Mouse (Mus musculus) cortical plate, adult 2 months (tissue): ENCODE results near the gene Clasp2. TPM values are rescaled to one million over a fixed set of nuclear protein-coding genes. Genes with fewer than 3 reads are reported as not detected.
A peak's percentile ranks its signal among the peaks of the same experiment; 100 is the strongest.

ENCODE experiments used
- H3K27ac ChIP-seq: fragments of 200-500 bp; 2 replicates; pipeline ENCODE4 v1.5.1; 2012; ENCODE audit warnings: low read length, control low read depth, inconsistent platforms; ENCODE audit not compliant: insufficient read depth
- H3K4me1 ChIP-seq: fragments of 200-500 bp; 2 replicates; pipeline ENCODE4 v1.6.1; 2011; ENCODE audit warnings: low read length; ENCODE audit not compliant: control insufficient read depth, insufficient read depth
- H3K4me3 ChIP-seq: fragments of 200-500 bp; 2 replicates; pipeline ENCODE4 v1.5.1; 2011; ENCODE audit warnings: mild to moderate bottlenecking, low read length, control low read depth; ENCODE audit not compliant: insufficient read depth
- CTCF ChIP-seq: fragments of 200-500 bp; IDR thresholded peaks from 2 replicates; pipeline ENCODE4 v1.5.1; 2011; ENCODE audit warnings: mild to moderate bottlenecking, control low read depth, low read length; ENCODE audit not compliant: insufficient read depth; ENCODE audit errors: extremely low read depth
- POLR2A ChIP-seq: fragments of 200-500 bp; IDR thresholded peaks from 2 replicates; pipeline ENCODE4 v1.6.1; 2011; ENCODE audit warnings: mild to moderate bottlenecking, low read length, control low read depth; ENCODE audit not compliant: insufficient read depth; ENCODE audit errors: extremely low read depth
- polyA plus RNA-seq: library from polyadenylated mRNA; depleted of rRNA; stranded (reverse); fragments of >200 nt; gene quantifications from 2 replicates; pipeline ENCODE4 v1.2.3, GENCODE M21; 2012

Gene Clasp2
- polyA plus RNA-seq, 1 experiment = 124 TPM

DNA sequence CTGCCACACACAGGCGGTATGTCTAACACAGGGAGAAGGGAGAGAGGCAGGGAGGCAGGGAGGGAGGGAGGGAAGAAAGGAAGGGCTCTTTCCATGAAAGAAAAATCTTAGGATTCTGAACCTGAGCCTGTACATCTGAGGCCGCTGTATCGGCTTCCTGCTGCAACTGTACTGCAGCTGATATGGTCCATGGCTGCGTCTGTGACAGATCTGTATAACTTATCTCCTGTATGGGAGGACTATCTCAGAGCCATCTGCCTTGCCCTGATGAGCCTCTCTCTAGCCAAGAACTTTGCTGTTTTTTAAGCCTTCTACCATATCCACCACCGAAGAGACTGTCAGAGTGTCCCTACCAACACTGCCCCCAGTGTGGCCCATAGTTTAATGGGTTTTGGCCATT lies 174.5 kb downstream of the Clasp2 start:
- TF ChIP-seq POLR2A (no peak), CTCF (no peak)
- no peak overlapping the region for H3K27ac ChIP-seq
- H3K4me1 ChIP-seq = no peaks in the 10 kb centered on the region
- no peak overlapping the region for H3K4me3 ChIP-seq

DNA sequence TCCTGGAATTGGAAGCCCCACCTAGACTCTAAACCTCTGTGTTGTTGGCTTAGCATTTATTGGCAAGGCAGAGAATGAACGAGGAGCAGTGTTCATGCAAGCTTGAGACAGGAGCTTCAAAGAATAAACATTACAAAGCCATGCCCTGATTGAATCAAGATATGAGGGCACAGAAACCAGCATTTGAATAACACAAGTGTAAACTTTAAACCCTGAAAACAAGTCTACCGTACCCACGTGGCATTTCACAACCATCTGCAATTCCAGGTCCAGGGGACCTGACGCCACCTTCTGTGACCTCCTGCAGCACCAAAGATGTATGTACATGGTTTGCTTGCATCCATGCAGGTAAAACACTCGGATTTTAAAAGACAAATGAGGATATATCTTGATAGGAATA lies 181.4 kb downstream of the Clasp2 start:
- TF ChIP-seq CTCF = no peak
- no peak for TF ChIP-seq POLR2A
- H3K4me3 ChIP-seq = no peak overlapping the region
- H3K27ac ChIP-seq = no peak overlapping the region
- no peaks in the 10 kb centered on the region for H3K4me1 ChIP-seq

DNA sequence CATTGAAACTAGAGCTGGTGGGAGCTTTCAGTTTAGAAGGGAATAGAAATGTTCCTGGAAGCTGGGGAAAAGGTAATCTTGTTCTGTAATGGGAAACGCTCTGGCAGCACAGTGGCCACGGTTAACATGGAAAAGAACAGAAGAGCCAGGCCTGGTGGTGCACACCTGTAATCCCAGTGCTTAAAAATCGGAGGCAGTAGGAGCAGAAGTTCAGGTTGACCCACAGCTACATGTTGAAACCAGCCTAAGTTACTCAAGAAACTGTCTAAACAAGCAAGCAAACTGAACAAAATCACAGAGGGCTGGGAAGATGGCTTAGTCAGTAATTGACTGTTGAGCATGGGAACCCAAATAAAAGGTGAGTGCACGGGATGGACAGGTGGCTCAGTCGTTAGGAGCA lies 183.6 kb downstream of the Clasp2 start:
- no peak for TF ChIP-seq CTCF
- no peak for TF ChIP-seq POLR2A
- Histone ChIP-seq H3K4me1 (no peaks in the 10 kb centered on the region), H3K4me3 (no peak overlapping the region), H3K27ac (no peak overlapping the region)

DNA sequence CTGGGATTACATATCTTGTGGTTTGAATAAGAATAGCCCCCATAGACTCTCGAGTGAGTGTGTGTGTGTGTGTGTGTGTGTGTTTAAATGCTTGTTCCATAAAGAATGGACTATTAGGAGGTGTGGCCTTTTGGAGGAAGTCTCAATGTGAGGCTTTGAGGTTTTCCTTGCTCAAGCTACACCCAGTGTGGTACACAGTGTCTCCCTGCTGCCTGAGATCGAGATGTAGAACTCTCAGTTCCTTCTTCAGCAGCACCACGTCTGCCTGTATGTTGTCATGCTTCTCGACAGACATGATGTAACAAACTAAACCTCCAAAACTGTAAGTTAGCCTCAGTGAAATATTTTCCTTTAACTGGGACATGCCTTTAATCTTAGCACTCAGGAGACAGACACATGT lies 187.3 kb downstream of the Clasp2 start:
- peaks cover 5% of the 10 kb centered on the region; the same call in 1 of the 2 replicates for H3K4me1 ChIP-seq
- TF ChIP-seq CTCF (no peak), POLR2A (no peak)
- no peak overlapping the region for H3K27ac ChIP-seq
- H3K4me3 ChIP-seq = no peak overlapping the region

DNA sequence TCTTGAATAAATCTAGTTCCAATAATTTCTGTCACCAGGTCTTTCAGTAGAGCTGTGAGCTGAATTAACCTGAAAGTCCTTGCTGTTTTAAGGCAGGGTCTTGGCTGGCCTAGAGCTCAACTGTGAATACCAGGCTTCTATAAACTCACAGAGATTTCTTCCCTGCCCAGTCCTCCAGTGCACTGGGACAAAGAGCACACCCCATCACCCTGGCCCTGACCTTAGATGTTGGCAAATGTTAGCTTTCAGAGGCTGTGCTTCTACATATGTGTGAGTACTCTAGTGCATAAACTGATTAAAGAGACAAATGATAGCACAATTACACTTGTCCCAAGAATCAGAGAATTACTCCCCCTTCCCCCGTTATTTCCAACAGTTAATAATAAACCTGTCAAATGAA lies 188.4 kb downstream of the Clasp2 start:
- Histone ChIP-seq H3K27ac (no peak overlapping the region), H3K4me3 (no peak overlapping the region), H3K4me1 (peaks cover 6% of the 10 kb centered on the region; the same call in 1 of the 2 replicates)
- no peak for TF ChIP-seq POLR2A
- TF ChIP-seq CTCF = no peak

DNA sequence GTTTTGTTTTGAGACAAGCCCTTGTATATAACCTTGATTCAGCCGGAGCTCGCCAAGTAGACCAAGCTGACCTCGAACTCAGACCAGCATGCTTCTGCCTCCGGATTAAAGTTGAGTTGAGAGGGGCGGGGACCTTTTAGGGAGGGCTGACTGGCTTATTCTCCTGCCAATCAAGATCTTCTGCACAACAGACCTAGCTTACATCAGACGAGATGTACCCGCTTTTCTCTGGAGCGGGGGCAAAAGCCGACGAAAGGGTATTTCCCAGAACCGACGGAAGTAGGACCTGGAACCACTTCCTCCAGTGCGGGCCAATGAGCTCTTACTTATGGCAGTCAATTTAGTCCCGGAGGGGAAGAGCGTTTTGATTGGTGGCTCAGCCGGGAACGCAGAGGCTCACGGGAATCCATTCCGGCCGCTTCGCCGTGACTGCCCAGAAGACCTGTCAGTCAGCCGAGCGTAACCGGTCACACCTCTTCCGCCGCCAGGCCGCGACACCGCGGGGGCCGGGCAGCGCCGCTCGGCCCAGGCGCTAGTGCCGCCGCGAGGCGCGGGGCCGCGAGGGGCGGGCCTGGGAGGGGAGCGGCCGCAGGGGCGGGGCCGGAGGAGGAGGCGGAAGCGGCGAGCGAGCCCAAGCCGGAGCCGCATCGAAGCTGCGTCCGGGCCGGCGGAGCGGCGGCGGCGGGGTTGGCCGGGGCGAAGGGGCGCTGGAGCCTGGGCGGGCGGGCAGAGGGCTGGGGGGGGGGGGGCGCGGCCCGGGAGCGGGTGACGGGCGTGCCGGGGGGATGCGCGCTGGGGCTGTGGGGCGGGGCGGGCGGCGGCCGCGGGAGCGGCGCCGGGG lies 189.5 kb downstream of the Clasp2 start, which contains the start of gene Ubp1:
Ubp1 (plus strand) TSS at position 401 of the 841 bp plus-strand sequence.
- Histone ChIP-seq H3K4me3 (peak within 1 kb of the TSS; percentile 52), H3K27ac (peak within 1 kb of the TSS; percentile 79)
- TF ChIP-seq POLR2A (peak; percentile 55), CTCF (no peak)

DNA sequence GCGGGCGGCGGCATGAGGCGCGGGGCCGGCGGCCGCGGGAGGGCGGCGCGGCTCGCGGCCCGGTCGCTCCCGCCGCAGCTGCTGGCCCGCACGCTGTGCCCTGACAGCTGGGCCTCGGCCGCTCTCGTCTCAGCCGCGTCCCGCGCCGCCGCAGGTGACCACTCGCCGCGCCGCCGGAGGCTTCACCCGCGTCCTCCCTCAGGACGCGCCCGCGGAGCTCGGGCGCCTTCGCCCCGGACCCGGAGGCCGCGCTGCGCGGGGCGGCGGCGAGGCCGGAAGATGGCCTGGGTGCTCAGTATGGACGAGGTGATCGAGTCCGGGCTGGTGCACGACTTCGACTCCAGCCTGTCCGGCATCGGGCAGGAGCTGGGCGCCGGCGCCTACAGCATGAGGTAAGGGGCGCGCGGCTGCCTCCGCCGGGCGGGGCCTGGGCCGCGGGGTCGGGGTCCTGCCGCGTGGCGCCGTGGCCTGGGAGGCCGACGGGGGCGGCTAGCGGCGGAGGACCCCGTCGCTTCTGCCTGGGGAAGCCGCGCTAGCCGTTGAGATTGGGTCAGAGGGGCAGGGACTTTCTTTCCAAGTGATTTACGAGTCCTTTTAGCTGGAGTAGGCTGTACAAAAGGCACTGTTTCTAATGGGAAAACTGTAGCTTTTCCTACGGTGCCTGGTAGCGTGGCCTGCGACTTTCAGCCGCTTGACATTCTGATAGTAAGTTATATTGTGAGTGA lies 190.3 kb downstream of the Clasp2 start:
- TF ChIP-seq POLR2A (no peak), CTCF (no peak)
- peak overlapping the region; percentile 79 for H3K27ac ChIP-seq
- H3K4me3 ChIP-seq = peak overlapping the region; percentile 52
- peaks cover 7% of the 10 kb centered on the region; the same call in 1 of the 2 replicates for H3K4me1 ChIP-seq

More for the DNA sequence above, 189.5 kb downstream of the Clasp2 start, which contains the start of gene Ubp1:
- peaks cover 7% of the 10 kb centered on the region; the same call in 1 of the 2 replicates for H3K4me1 ChIP-seq

DNA sequence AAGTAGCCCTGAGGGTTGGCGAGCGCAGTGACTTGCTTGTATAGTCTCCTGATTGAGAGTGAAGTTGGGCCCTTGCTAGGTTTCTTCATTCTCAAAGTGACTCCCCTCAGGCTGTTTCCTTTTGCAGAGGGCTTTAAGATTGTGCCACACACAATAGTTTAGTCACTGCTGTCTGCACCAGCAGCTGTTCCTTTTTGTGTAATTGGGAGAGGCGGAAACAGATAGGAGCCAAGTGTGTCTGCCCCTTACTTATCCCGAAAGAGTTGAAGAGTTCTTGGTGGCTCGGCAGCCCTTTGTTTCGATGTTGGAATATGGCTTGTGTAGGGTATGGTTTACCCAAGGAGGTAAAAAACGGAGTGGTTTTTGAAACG lies 190.8 kb downstream of the Clasp2 start:
- no peak overlapping the region for H3K27ac ChIP-seq

DNA sequence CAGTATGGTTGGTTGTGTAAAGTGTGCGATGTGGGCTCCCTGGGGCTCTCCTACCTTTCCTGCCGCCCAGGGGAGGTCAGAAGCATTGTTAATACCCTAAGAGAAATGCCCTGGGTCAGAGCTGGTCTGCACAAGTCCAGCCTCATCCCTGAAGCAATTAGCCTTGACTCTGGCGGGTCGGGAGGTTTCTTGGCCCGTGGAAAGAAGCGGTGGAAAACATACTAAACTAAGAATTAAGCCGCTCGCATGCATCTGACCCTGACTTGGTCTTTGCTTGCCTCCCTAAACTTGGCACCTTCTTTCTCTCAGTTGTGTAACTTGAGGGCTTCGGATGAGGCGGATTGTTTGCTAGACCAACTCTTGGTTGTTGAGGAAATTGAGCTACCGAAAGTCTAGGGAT lies 191.2 kb downstream of the Clasp2 start:
- Histone ChIP-seq H3K27ac (no peak overlapping the region), H3K4me1 (peaks cover 7% of the 10 kb centered on the region; the same call in 1 of the 2 replicates), H3K4me3 (peak overlapping the region; percentile 52)
- TF ChIP-seq CTCF (no peak), POLR2A (no peak)

More for the DNA sequence above, 190.8 kb downstream of the Clasp2 start:
- TF ChIP-seq CTCF = no peak
- no peak for TF ChIP-seq POLR2A
- H3K4me3 ChIP-seq = peak overlapping the region; percentile 52
- H3K4me1 ChIP-seq = peaks cover 7% of the 10 kb centered on the region; the same call in 1 of the 2 replicates
